Mouse (Mus musculus) frontal cortex, postnatal 25 days (tissue): ENCODE data around the gene Oas3.
A peak's percentile ranks its signal among the peaks of the same experiment; 100 is the strongest.

ENCODE experiments used
- DNase-seq, 2 experiments: peaks; one replicate each; pipeline ENCODE4 v3.0.0; 2022; ENCODE audit warnings: low spot score in 2 of 2

Oas3 gene

GRCm38 (mm10) chr5:120754215-120754614 lies 23.2 kb downstream of the Oas3 start:
- DNase-seq, result no peak

DNA sequence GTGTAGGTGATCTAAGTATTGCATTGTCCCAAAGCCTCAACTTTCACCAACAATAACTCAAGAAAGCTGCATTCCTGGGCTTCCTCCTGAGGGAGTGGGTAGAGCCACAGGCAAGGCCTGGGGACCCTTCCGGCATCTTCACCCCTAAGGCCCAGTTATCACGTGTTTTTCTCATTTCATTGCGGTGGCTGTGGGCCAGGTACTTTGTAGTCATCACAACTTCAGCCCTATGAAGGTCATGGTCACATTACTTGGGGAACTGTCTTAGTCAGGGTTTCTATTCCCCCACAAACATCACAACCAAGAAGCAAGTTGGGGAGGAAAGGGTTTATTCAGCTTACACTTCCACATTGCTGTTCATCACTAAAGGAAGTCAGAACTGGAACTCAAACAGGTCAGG lies 24.7 kb downstream of the Oas3 start:
- DNase-seq, result no peak

- no peak for DNase-seq
Measured at GRCm38 (mm10) chr5:120751206-120751605, 26.3 kb downstream of the Oas3 start.

- DNase-seq, result no peak
Measured at GRCm38 (mm10) chr5:120749688-120750087, 27.8 kb downstream of the Oas3 start, which contains the start of gene Oas2. Gene Oas2 (minus strand): TSS chr5:120749853.

GRCm38 (mm10) chr5:120746451-120746850 lies 31.0 kb downstream of the Oas3 start:
- peak in 1 of 2 experiments; percentile 43 for DNase-seq

DNA sequence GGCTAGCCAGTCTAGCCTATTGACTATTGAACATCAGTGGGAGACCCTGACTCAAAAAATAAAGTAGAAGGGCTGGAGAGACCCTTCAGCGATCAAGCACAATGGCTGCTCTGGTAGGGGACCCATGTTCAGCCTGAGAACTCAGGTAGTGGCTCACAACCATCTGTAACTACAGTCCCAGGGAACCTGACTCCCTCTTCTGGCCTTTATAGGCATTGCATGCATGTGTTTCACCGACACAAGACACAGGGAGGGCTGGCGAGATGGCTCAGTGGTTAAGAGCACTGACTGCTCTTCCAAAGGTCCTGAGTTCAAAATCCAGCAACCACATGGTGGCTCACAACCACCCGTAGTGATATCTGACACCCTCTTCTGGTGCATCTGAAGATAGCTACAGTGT lies 35.3 kb downstream of the Oas3 start:
- DNase-seq, result no peak

DNA sequence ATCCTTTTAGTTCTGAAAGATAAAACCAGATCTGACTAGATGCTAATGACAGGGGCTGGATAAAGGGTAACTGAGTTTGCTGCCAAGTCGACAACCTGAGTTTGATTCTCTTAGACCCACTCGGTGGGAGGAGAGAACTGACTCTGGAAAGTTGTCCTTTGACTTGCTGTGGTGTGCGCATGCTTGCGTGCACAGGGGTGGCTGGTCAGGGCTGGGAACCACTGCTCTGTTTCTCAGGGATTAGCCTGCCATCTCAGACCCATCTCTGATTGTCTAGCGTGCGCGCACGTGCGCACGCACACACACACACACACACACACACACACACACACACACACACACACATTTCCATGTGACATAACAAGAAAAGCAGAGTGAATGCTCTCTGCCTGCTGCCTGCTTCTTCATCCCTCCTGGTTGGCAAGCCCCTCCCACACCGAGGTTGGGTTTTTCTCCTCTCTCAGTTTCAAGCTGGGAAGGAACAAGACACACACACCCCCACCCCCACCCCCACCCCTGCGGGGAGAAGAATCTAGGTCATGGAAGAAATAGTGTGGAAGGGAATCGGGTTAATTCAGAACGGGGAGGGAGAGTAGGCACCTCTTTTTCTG lies 43.0 kb downstream of the Oas3 start:
- no peak for DNase-seq

- no peak for DNase-seq
Measured at GRCm38 (mm10) chr5:120733696-120734095, 43.8 kb downstream of the Oas3 start.

DNA sequence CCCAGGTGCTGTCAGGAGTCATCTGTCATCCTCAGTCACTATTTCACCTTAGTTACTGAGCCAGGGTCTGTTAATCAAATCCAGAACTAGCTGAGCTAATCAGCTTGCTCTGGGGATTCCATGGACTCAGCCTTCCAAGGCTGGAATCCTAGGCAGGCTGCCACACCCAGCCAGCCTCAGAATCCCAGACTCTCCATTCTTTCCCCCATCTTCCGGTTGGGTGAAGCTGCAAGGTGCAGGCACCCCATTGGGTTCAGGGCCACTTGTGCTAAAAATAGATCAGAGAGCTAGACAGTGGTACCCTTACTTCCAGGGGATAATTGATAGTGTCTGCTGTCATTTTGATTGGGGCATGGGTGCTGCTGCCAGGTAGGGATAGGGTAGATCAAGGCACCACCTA lies 44.7 kb downstream of the Oas3 start:
- DNase-seq, result no peak

GRCm38 (mm10) chr5:120729319-120729718 lies 48.1 kb downstream of the Oas3 start:
- no peak for DNase-seq

DNA sequence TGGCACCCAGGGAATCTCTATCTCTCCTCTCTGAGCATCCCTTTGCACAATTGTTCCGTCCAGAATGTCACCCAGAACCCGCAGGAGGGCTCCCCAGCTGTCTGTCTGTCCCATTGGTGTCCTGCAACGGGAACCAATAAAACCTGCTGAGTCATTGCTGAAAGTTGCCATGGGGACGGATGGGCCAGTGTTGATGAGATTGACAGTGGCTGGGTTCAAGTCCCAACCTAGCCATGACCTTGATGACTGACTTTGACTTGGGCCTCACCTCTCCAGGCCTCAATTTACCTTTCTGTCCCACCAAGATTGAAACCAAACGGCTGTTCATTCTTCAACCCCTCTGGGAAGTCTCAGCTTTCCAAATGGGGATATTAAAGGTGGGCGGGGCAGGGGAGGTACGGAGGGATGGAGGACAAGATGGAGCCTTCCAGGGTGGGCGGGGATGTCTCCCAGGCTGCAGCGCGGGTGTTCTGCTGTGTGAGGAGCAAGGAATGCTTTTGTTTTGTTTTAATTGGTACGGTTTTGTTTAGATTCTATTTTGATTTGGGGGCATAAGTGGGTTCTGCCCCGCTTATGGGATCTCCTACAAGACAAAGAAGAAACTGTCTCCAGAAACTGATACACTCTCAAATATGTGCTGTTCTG lies 51.5 kb downstream of the Oas3 start:
- no peak for DNase-seq

DNA sequence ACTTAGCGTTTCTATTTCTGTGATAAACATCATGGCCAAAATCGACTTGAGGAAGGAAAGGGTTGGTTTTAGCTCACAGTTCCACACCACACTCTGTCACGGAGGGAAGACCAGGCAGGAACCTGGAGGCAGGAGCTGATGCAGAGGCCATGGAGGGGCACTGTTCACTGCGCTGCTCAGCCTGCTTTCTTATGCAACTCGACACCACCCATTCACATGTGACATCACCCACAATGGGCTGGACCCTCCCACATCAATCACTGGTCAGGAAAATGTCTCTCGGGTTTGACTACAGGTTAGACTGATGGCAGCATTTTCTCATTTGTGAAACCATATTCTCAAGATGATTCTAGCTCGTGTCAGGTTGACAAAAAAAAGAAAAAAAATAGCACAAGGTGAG lies 56.5 kb downstream of the Oas3 start:
- no peak for DNase-seq

- DNase-seq, result no peak
Measured at GRCm38 (mm10) chr5:120718600-120719378, 58.7 kb downstream of the Oas3 start.

- DNase-seq, result no peak
Measured at GRCm38 (mm10) chr5:120717136-120717535, 60.3 kb downstream of the Oas3 start.

DNA sequence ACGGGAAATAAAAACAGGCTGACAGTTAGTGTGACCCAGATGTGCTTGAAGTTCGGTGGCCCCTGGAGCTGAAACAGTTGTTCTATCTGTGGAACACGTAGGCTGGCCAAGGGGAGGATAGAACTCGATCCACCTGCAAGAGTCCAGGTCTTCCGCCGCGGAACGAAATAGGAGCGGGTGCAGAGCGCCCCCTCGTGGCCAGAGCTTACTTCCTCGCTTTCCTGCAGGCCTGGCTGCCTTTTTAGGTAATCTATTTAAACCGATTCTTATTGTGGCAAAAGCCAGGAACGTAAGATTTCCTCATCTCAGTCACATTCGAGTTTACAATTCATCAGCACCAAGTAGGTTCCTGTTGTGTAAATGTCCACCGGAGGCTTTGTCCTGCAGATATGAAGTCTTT lies 63.1 kb downstream of the Oas3 start:
- peak; percentile 69 to 79 for DNase-seq

DNA sequence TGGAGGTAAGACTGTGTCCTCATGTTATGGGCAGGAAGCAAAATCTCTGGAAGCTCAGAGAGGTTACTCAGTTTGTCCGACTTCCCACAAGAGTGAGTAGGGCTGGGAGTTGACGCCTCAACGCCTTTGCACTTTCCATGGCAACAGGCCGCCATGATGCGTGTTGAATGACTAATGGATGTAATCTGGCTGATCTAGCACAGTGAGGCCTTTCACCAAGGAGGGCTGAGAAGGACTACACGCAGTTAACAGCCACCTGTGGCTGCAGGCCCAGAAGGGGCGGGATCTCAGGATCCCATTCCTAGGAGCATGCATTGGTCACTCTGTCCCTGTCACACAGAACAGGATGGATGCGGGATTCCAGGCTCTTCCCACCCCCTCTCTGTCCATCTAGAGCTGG lies 64.7 kb downstream of the Oas3 start:
- no peak for DNase-seq

- no peak for DNase-seq
Measured at GRCm38 (mm10) chr5:120711827-120712226, 65.6 kb downstream of the Oas3 start, which contains the start of gene Dtx1. Gene Dtx1 (minus strand): TSS chr5:120711927.

DNA sequence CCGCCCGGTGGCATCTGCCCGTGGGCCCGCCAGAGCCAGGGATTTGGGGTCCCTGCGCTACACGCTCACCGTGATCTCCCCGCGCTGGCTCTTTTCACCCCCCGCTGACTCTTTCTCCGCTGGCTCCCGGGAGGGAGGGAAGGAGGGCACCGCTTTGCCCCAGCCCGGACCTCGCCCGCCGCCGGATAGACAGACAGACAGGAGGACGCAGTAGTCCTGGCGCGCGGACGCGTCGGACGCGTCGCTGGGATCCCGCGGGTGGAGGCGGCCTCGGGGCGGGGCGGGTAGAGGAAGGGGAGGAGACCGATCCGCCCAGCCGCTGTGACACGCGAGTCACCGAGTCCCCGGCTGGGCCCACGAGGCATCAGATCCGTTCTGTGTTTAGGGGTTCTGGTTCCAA lies 66.0 kb downstream of the Oas3 start:
- DNase-seq, result peak; percentile 60 to 77

DNA sequence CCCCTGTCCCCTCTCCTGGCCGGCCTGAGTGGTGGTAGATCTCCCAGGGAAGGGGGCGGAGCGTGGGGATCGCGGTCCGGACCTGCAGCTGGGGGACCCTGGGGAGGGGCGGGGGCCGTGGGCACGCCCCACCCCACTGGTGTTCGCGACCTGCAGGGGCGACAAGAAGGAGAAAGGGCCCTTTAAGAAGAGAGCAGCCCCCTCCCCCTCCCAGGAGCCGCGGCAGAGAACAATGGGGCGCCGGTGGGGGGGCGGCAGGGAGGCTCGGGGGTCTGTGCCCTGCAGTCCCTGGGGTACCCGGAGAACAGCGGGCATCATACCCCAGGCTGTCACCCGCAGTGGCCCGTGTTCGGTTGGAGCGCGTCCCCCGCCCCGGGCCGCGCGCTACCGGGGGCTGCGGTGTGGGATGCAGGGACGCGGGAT lies 66.6 kb downstream of the Oas3 start:
- peak in 1 of 2 experiments; percentile 26 for DNase-seq

DNA sequence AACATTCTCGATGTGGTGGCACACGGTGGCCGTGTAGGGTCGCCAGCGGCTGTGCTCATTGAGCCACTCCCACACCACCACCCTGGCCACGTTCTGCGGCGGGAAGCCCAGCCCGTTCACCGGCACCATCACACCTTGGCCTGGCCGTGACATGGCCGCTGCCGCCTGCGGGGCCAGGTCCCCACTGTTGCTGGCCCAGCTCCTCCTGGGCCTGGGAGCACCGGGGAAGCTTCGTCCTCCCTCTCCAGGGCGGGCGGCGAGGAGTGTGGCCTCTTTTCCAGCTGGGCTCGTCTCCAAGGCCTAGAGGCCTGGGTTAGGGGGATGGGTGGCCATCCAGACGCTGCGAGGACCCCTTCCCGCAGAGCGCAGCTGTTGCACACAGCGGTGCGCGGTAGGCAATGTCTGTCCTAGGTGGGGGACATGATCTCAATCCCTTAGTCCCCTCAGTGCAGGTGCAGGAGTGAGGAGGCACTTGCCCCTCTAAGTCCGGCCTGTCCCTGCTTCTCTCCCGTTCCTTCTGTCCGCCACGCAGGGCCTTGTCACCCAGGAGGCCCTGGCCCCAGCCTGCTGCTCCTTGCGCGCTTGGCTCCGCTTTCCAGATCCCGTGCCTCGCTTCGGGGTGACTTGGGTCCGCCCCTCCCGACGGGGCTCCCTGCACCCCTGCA lies 67.2 kb downstream of the Oas3 start:
- peak; percentile 22 to 44 for DNase-seq

DNA sequence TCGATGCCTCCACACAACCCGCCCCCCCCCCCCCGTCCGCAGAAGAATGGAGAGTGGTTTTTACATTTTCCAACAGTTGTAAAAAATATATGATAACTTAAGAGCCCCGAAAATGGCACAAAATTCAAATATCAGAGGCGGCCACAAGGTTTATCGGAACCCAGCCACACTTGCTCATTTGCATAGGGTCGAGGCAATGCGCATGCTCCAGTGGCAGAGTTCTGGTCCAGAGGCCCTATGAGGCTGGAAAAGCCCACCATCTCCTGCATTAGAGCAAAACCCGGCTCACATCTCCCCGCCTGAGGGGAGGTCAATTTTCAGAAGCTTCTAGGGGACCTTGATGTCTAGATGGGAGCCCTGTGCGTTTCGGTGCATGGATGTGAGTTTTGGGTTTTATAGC lies 70.5 kb downstream of the Oas3 start:
- DNase-seq, result no peak

DNA sequence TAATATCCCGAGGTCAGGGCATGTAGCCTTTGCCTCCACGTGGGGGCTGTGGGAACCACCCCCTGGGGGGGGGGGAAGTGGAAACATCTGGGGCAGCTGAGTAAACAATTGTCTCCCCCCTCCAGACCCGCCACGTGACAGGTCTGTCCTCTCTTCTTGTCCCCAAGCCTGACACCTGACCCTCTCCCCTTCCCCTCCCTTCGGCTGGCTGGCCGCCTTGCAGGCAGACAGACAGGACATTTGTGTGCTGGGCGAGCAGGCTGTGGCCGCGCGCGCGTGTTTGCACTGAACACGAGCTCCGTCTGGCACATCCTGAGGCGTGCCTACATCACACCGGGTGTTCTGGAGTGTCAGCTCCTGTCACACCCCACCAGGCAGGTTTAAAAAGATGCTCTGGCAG lies 70.9 kb downstream of the Oas3 start:
- DNase-seq, result no peak
